Mouse (Mus musculus) gastrocnemius, postnatal 10 days (tissue): ENCODE measurements around the gene Alox12b. TPM values are rescaled to one million over a fixed set of nuclear protein-coding genes. Genes with fewer than 3 reads are reported as not detected.
A peak's percentile ranks its signal among the peaks of the same experiment; 100 is the strongest.

Source experiments
- DNase-seq: peaks from one replicate; pipeline ENCODE4 v3.0.0; 2021; ENCODE audit warnings: mixed read lengths
- long read RNA-seq, 2 experiments: library from polyadenylated mRNA; stranded (forward); transcript quantifications; one replicate each; pipeline ENCODE4 v2.0.0; 2021
- total RNA-seq, 2 experiments: library from RNA; stranded (reverse); gene quantifications; 2 replicates each; pipeline ENCODE4 v1.2.3; 2021

Gene Alox12b
- not detected for total RNA-seq
- long read RNA-seq, experiment 1: 0 reads
- long read RNA-seq, experiment 2: 0 reads

GRCm38 (mm10) chr11:69156800-69157199 is at the start of gene Alox12b:
Gene Alox12b, plus strand, starts transcription at chr11:69156989.
- no peak for DNase-seq

DNA sequence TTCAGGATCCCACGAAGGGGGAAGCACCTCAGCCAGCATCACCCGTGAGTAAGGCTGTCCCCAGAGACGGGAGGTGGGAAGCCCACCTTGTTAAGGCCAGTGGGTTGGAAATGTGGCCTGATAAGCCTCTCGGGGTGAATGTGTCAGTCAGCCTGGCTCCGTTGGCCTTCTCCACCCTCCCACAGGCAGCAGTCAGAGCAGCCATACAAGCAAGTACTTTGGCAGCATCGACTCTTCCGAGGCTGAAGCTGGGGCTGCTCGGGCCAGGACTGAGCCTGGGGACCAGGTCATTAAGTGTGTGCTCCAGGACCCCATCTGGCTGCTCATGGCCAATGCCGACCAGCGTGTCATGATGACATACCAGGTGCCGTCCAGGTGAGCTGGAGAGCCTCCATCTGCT is 49.1 kb upstream of the Alox12b start:
- peak; percentile 13 for DNase-seq

DNA sequence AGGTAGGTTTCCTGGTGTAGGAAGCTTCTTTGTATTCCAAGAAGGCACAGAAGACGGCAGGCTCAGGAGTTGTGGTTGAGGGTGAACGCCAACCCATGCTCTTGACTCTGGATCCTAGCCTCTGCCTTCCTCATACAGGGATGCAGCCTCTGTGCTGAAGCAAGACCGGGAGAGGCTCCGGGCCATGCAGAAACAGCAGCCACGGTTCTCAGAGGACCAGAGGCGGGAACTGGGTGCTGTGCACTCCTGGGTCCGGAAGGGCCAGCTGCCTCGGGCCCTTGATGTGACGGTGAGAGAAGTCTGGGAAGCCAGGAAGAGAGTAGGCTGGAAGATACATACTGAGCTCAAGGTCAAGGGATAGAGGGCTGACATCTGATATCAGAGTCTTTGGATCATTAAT is 48.6 kb upstream of the Alox12b start:
- no peak for DNase-seq

- DNase-seq: peak; percentile 13
These were observed 47.5 kb upstream of the Alox12b start for GRCm38 (mm10) chr11:69109032-69109900.

- DNase-seq: peak; percentile 97
These were observed 46.3 kb upstream of the Alox12b start for GRCm38 (mm10) chr11:69110319-69111046.

DNA sequence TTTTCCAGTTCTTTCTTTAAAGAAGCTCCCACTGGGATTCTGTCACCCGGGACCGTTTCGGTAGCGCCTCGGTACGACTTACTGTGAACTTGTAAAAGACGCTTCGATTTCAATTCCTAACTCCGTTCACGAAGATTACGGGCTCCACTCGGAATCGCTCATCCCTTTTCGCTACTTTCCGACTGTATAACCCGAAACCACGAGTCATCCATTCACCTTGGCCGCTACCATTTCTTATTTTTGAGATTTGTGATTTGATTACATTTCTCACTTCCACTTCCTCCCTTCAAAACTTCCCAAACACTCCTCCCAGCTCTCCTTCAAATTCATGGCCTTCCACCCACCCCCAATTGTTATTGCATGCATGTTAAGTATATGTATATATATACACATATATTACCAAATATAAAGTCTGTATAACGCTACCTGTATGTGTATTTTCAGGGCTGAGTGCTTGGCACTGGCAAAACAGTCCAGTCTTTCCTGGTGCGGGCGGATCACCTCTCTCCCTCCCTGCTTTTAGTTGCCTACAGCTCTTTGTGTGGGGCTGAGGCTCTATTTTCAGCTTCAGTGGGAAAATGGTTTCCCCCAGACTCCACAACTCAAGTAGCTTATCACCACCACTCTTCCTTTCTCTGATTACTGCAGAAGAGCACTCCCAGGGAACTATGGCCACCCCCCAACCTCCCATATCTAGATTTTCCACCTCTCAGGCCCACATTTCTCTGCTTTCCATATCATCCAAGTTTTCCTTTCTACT is 45.6 kb upstream of the Alox12b start:
- DNase-seq: peak; percentile 3

DNA sequence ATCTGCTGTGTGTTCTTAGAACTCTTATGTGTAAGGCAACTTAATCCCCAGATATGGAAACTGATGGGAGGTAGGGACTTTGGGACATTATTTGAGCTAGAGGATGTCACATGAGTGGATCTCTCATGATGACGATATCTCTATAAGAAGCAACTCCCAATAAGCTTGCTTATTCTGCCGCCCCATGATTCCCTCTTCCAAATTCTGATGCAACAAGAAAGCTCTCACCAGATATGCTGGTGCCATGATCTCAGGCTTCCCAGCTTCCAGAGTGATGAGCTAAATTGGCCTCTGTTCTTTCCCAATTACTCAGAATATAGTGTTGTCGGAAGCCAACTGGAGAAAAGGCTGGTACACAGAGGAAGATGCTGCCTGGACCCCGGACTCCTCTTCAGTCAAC is 44.9 kb upstream of the Alox12b start:
- no peak for DNase-seq

DNA sequence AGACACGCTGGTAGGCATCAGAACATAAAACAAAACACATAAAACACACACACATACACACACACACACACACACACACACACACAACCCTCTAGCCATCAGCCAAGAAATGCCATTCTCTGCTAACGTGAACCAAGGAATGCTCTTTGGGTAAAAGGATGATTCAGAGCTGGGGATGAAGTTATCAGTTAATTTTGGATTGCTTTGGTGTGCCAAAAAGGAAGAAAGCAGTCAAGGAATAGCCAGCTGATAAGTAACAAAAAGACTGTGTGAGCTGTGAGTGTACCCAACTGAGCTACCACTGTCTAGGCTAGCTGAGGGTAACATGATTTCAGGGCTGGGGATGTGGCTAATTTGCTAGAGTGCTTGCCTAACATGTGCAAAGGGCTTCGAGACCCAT is 42.8 kb upstream of the Alox12b start:
- DNase-seq: no peak

DNA sequence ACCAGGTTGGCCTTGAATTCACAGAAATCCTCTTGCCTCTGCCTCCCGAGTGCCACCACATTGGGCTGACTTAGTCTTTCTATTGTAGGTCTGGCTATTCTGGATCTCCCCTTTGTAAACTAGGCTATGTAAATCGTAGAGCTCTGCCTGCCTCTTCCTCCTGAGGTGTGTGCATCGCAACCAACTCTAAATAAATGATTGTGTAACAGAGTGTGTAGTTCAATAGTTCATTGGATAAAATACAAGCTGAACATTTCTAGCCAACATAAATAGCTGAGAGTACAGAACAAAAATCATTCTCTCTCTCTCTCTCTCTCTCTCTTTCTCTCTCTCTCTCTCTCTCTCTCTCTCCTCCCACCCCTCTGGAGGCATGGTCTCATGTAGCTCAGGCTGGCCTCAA is 42.2 kb upstream of the Alox12b start:
- no peak for DNase-seq

DNA sequence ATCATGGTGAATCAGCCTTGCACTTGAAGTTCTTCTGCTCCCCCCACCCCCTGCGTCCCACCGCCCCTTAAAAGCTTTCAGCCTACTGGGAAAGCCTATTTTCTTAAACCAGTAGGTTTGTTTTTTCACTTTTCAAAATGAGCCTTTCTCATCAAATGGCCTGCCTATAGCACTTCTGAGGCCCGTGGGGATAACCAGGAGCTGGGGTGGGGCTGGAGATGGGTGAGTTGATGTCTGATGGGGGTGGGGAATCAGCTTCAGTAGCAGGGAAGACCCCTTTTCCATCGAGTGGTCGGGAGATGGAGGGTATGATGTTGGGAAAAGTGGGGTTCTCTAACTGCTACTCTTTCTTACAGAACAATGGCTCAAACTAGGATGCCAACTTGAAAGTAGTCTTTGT is 39.9 kb upstream of the Alox12b start:
- DNase-seq: no peak

DNA sequence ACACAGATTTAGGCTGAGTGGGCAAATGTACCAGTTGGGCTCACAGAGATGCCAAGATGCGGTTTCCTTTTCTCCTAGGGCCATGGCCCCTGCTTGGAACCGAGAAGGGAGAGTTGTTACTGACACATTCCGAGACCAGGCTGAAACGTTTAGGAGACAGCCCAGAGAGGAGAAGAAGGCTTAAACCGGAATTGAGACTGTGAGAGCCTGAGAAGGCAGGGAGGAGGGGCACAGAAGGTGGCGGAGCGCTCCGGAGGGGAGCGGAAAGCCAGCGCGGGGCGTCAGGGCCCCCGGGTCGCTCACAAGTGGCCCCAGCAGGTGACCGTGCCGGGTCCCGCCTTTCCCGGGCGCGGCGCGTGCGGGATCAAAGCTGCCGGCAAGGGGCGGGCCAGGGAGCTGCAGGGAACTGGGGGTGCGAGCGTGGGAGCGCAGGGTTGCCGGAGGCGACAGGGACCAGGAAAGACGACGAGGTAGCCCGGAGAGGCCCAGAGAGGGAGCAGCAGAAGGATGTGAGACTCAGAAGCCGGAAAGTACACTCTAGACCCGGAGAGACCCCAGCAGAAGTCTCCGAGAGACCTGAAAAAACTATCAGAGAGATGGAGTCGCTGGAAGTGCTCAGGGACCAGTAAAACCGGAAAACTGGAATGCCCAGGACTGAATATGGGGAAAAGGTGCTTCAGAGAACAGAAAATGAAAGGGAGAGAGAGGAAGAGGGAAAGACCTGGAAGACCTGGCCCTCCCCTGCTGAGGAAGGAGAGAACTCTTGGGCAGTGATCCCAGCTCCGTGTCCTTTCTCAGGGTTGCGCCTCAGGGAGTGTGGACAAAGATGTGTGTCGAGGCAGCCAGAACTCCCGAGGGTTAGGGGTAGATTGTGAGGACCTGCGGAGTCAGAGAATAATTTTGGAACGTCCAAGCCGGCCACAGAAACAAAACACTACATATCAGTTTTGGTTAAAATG is 38.8 kb upstream of the Alox12b start:
- peak; percentile 53 for DNase-seq

GRCm38 (mm10) chr11:69118765-69119164 is 38.0 kb upstream of the Alox12b start:
- DNase-seq: peak; percentile 75

- no peak for DNase-seq
These were observed 37.2 kb upstream of the Alox12b start for GRCm38 (mm10) chr11:69119446-69120155.

DNA sequence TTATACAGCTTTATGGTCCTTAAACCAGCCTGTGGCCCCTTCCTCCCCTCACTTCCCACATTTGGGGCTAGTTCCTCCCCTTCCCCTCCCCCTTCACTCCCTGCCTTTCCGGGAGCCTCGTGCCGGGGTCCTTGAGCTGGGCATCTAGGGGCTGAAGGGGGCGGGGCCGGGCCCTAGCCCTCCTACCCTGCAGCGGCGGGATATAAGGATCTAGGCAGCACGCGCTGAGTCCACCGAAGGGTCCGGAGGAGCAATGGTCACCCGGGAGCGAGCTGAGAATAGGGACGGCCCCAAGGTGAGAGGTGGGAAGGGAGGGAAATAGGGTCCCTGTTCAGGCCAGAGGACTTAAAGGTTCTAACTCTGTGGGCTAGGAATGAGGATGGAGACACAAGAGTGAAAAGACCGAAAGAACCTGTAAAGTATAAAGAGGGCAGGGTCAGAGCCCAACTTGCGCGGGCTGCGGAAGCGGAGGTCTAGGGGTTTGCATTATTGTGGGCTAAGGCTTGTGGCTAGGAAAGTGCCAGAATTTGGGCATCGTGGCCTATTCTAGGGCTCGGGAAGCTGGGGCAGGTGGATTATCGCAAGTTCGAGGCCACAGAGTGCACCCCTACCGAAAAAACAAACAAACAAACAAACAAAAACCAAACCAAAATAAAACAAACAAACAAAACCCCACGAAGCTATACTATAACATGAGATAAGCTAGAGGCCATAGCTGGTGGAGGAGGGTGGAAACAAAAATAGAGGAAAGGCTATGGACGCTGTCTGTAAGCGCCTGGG is 36.4 kb upstream of the Alox12b start, which contains the start of gene Hes7:
Gene Hes7 (plus strand): TSS at position 184 of the 780 bp plus-strand sequence.
- no peak for DNase-seq

DNA sequence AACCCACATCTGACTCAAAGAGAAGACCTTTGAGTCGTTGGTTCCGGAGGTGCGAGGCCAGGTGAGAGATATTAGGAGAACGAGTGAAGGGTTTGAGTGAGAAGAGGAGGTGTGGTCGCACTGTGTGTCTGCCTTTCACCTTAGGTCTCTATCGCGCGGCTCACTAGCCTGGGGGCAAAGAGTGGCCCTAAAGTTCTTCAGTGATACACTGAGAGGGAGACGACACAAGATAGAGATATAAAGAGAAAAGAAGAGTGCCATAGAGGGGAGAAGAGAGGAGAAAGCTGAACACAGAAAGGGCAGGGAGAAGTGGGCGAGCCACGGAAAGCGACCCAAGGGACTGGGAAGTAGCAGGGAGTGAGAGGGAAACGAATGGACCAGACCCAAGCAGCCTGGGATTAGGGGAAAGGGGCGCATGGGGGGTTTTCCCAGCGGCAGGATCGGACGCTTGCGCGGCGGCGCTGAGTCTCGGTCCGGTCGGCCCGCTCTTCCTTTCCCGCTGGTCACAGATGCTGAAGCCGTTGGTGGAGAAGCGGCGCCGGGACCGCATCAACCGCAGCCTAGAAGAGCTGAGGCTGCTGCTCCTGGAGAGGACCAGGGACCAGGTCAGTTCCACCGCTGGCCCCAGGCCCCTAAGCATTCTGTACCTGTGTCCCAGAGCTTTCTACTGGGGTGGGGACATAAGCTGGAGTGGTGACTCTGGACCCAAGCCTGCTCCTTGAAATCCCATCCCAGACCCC is 35.6 kb upstream of the Alox12b start:
- peak; percentile 25 for DNase-seq

DNA sequence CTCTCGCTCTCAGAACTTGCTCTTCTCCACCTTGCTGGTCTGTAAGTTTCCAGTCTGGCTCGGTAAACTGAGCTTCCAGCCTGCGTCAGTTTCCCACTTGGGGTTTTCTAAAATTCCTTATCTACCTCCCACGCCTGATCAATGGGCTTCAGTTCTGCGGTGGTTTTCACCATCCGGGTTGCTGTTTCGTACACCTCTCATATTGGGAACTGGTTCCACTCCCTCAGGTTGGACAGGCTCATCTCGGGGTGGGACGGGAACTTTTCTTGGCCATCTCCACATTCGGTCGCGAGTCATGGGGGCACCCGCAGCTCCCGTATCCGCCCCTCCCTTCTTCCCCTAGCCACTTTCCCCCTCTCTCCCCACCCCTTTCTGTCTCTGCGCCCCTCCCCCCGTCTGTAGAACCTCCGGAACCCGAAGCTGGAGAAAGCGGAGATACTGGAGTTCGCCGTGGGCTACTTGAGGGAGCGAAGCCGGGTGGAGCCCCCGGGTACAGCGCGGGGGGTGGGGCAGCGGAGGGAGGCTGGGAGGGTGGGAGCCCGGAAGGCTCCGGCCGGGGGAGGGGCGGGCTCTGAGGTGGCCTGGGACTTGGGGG is 35.0 kb upstream of the Alox12b start:
- DNase-seq: peak; percentile 69

GRCm38 (mm10) chr11:69122336-69122951 is 34.3 kb upstream of the Alox12b start, which contains the start of gene 9130213A22Rik:
Gene 9130213A22Rik, minus strand, starts transcription at chr11:69122589.
- DNase-seq: peak; percentile 86

GRCm38 (mm10) chr11:69123056-69123692 is 33.6 kb upstream of the Alox12b start:
- peak; percentile 84 for DNase-seq
